Mouse (Mus musculus): ENCODE results near the gene Fstl3.

Fstl3 gene

GRCm38 (mm10) chr10:79762875-79763274 lies 14.2 kb upstream of the Fstl3 start:
- no peak for DNase-seq (ENCODE audit: low spot score)

- DNase-seq (ENCODE audit: low spot score), result no peak
Observed at GRCm38 (mm10) chr10:79764234-79764633, 12.8 kb upstream of the Fstl3 start.

DNA sequence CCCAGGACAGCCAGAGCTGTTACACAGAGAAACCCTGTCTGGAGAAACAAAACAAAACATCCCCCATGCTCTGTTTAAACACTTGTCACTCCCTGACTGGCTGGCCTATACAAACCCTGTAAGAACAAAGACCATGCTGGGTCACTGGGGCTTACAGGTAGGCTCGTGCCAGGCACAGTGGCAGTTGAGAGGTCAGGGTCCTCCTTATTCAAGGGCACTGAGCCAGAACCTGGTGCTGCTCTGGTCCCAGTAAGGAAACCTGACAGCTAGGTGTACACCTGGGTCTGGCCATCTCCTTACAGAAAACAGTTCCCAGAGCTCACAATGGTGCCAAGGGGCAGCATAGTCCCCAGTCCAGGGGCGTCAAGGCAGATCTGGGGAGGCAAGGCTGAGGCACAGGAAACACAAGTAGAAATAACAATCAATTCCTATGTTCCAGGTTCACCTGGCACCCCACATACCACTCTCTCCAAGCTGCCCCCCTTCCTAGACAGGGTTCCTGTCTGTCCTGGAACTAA lies 11.8 kb upstream of the Fstl3 start:
- DNase-seq (ENCODE audit: low spot score), result no peak

GRCm38 (mm10) chr10:79766001-79766507 lies 11.0 kb upstream of the Fstl3 start:
- DNase-seq (ENCODE audit: low spot score), result no peak

DNA sequence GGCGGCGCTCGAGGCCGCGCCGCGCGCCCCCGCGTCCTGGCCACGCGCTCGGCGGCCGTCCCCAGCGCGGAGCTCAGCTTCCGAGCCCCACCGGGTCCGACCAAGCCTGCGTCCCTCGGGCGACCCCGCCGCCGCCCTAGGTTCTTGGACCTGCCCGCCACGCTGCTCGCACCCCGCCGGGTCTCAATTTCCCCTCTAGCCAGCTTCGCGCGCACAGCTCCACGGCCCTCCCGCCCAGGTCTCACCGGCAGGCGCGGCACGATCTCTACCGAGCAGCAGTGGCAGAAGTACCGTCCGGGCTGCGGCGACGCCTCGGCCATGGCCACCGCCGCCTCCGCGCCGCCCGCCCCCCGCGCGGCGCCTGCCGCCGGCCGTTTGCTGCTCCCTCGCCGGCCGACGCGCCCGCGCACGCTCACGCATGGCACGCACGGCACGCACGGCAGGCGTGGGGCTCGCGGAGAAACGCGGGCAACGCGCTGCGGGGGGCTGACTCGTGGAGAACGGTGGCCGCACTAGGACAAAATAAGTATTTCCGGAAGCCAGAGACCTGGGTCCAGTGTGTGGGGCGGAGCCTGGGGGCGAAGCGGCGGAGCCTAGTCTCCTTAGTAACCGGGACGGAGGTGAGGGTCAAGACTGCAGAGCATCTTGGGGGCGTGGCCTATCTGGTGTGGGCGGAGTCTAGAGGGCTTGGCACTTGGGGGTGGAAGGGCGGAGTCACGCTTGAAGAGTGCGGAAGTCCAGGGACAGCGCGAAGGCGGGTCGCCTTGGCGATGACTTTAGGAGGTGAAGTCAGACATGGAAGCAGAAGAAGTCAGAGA lies 10.4 kb upstream of the Fstl3 start, which contains the start of gene Rnf126:
Rnf126 (minus strand) TSS at position 445 of the 818 bp plus-strand sequence.
- DNase-seq (ENCODE audit: low spot score), result peak; percentile 100

DNA sequence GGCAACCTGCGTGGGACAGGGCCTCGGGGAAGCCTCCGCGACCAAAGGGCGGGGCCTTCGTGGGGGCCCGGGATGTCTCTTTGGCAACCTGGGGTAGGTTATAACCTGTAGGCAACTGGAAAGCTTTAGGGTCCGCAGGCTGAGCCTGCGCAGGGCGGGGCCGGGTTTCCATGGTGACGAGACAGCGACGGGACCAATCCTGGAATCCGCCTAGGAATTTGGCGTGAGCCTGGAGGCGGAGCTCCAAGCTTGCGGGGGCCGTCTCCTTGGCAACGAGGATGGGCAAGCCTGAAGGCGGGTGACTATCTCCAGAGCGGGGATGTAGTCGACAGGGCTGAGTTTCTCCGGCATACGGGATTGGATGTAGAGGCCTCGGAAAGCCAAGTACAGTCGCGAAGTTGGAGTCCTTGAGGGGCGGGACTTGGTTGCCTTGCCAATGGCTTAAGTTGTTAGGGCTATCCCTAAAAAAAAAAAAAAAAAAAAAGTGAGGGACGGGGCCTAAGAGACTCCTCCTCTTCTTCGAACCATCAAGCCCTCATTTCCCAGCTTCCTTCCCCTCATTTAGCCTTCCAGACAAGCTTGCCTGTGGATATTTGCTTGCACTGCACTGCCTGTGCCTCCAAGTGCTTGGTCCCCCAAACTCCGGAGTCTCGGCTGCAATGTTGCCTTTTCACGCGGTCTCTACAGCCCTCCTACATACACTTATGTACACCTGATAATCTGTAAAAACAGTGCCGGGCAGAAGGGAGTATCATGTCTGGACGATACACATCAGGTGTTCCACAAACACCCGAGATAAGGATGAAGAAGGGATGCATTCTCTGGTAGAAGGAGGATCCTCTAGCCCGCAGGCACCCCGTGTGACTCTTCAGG lies 9.5 kb upstream of the Fstl3 start:
- DNase-seq (ENCODE audit: low spot score), result peak; percentile 91

- DNase-seq (ENCODE audit: low spot score), result peak; percentile 63
Observed at GRCm38 (mm10) chr10:79768400-79768799, 8.7 kb upstream of the Fstl3 start.

GRCm38 (mm10) chr10:79769329-79769728 lies 7.7 kb upstream of the Fstl3 start:
- no peak for DNase-seq (ENCODE audit: low spot score)

- no peak for DNase-seq (ENCODE audit: low spot score)
Observed at GRCm38 (mm10) chr10:79772320-79772719, 4.8 kb upstream of the Fstl3 start.

- no peak for DNase-seq (ENCODE audit: low spot score)
Observed at GRCm38 (mm10) chr10:79773208-79773607, 3.9 kb upstream of the Fstl3 start.

GRCm38 (mm10) chr10:79774486-79775279 lies 2.4 kb upstream of the Fstl3 start:
- no peak for DNase-seq (ENCODE audit: low spot score)

DNA sequence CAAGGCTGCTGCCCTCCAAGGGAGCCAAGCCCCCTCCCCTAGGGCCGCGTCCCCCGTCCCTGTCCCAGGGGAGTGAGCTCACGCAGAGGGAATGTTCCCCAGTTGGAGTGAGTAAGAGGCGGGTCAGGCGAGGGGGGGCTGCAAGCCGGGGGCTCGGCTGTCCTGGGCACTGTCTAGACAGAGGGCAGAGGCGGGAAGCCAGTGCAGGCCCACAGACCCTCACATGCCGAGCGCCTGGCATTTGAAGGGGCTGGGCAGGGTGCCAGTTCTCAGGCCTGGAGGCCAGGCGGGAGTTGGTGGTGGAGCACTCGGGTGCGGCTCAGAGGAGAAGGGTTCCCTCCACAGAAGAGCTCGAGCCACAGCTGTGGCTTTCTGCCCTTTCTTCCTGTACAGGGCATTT lies 934 bp downstream of the Fstl3 start:
- peak; percentile 47 for DNase-seq (ENCODE audit: low spot score)

DNA sequence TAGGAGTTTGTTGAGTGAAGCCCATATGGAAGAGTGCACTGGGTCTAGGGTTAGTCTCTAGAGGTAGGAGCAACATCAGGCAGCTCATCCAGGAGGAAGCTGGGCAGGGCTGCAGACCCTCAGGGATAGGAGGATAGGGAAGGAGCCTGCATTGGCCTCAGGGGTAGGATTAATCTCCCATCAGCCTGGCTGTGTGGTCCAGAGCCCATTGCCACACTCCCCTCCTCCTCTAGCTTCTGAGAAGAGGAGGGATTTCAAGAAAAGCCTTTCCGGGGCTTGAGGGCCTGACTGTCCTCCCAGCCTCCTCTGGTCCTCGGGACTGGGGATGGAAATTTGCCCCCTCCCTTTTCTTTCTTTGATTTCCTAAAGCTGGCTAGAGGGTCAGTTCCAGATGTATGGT lies 2.1 kb downstream of the Fstl3 start:
- DNase-seq (ENCODE audit: low spot score), result no peak

GRCm38 (mm10) chr10:79779784-79780663 lies 3.0 kb downstream of the Fstl3 start:
- peak; percentile 97 for DNase-seq (ENCODE audit: low spot score)

- no peak for DNase-seq (ENCODE audit: low spot score)
Observed at GRCm38 (mm10) chr10:79780664-79781015, 3.6 kb downstream of the Fstl3 start.

DNA sequence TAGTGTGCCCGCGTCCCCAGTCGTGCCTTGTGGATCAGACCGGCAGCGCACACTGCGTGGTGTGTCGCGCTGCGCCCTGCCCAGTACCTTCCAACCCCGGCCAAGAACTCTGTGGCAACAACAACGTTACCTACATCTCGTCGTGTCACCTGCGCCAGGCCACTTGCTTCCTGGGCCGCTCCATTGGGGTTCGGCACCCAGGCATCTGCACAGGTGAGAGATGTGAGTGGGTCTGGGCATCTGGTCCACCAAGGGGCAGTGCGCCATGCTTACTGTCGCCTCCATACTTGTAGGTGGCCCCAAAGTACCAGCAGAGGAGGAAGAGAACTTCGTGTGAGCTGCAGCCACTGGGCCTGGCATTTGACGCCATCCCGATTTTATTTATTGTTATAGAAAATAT lies 4.1 kb downstream of the Fstl3 start:
- no peak for DNase-seq (ENCODE audit: low spot score)

DNA sequence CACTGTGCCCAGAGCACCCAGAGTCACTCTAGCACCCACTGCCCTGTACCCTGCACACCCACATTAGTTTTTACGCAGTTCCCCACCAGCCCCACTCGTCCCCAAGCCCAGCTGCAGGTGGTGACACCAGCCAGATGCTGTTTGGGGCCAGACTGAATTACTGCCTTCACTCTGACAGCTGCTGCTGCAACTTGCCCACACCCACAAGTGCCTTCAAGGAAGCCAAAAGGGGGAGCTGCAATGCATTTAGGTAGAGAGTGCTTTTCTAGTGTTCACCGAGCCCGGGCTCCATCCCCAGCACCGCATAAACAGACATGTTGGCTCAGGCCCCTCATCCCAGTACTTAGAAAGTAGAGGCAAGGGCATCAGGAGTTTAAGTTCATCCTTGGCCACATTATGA lies 4.9 kb downstream of the Fstl3 start:
- DNase-seq (ENCODE audit: low spot score), result no peak

DNA sequence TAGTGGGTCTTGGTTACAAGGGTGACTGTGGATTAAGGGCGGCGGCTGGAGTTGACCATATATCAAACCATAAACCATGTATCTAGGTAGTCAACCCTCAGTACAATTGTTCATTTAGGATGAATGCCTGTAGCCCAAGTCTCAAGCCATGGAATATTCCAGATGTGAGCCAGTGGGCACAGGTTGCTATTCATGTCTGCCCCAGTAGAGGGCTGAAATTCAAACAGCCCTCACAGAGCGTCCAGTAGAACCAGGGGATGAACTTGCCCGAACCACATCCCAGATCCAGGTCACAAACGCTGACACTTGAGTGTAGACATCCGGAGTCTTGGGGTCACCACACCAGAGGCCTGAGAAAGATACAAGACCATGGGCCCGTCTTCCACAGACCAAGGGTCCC lies 6.0 kb downstream of the Fstl3 start:
- no peak for DNase-seq (ENCODE audit: low spot score)

DNA sequence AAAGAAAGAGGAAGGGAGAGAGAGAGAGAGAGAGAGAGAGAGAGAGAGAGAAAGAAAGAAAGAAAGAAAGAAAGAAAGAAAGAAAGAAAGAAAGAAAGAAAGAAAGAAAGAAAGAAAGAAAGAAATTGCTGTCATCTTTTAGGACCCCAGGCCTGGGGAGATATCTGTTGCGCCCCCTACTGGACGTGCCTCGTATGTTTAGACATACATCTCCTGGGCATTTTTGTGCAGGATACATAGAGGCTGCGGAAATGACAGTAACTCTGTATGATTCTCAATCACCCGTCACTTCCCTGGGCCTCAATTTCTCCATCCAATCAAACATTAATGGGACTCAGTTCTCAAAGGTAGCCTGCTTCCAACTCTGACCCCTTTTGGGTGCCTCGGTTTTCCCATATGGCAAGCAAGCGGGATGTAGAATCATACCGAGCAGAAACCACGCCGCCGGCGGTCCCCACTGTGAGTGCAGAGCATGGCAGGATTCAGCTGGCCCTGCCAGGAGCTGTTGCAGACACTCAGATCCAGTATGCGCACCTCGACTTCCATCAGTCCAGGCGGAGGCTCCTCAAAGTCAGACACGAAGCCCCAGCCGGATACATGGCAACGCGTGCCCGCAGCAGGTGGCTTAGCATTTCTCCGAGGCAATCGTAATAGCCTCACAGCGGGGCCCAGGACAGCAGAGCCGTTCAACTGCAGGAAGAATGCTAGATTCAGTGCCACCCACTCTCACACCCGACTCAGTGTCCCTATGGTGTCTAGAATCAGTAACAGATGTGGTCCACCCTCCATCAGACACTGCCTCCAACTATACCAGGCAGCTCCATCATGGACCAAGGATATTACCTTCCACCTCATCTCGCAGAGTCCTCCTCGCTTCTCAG lies 7.1 kb downstream of the Fstl3 start:
- DNase-seq (ENCODE audit: low spot score), result no peak

Measured in urinary bladder, postnatal 25 days (tissue).